10 mouse cellular contexts compared by ENCODE assay signal in the genomic region with DNA sequence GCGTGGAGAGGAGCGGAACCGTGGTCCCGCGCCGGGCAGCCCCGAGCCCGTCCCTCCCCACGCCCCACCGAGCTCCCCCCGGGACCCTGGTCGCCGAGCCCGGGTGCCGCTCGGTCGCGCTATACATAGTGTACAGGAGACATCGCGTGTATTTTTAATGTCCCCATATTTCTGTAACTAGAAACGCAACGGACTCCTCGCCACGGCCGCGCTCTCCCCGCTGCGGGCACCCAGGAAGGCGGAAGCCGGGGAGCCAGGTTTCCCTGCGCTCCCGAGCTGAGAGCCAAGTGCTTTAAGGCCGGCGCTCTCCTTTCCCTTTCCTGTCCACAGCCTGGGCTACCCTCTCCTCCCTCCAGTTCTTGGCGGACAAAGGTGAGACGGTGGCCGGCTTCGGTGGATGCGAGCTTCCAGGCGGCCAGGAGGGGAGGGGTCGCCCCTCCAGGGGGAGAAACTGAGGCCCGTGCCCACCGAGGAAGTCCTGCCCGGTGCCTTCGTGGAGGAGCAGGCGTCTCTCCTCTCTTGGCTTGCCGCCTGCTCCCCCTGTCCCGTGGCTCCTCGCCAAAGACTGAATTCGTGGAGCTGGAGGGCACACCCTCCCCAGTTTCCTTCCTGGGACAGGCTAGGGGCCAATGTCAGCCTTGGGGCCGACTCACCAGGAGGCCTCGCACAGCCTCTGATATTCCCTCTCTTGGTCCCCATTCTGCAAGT. TPM values are rescaled to one million over a fixed set of nuclear protein-coding genes. Genes with fewer than 3 reads are reported as not detected.
DNase-seq lines count a peak whose midpoint lies in the region; ATAC-seq and TF ChIP-seq lines count a peak whose summit lies in the region.
"Had no signal": no experiment of that assay in that cellular context is flagged by ENCODE, and none has a peak within 500 bp of the region (broad histone marks: within the 10 kb centered on the region; RNA-seq: fewer than 3 reads in every experiment).

No protein-coding gene starts in this region.

- no peak for ATAC-seq in heart, postnatal 0 days (ENCODE audit: insufficient read depth, low read depth)

- 0 out of 2 replicates have a peak overlapping the region, but pooled peaks have one; percentile 17 for H3K9ac ChIP-seq in heart, postnatal 0 days (replicated peaks; ENCODE audit: low read depth, low read length)

- no peaks in the 10 kb centered on the region for H3K9me3 ChIP-seq in heart, postnatal 0 days (replicated peaks; ENCODE audit: control insufficient read depth, low read length)
- no peaks in the 10 kb centered on the region for H3K9me3 ChIP-seq in midbrain, embryonic 10.5 days (replicated peaks)

- intact Hi-C loops in left cerebral cortex, postnatal 14 days (cut with DNase I): no loop called here

- H3K4me3 ChIP-seq in layer of hippocampus, adult 2 months: no peak overlapping the region
- H3K4me3 ChIP-seq in heart, postnatal 0 days (ENCODE audit: low read depth, low read length): peak overlapping the region; percentile 41
- peak overlapping the region; percentile 49 for H3K4me3 ChIP-seq in midbrain, embryonic 10.5 days
- H3K4me3 ChIP-seq: erythroblast, embryonic 14.5 days had no signal

- peaks cover 52% of the 10 kb centered on the region for H3K27me3 ChIP-seq in heart, postnatal 0 days (ENCODE audit: control insufficient read depth, insufficient read depth, low read length)
- H3K27me3 ChIP-seq in midbrain, embryonic 10.5 days (ENCODE audit: low read depth, poor library complexity, severe bottlenecking): peaks cover 67% of the 10 kb centered on the region
- H3K27me3 ChIP-seq: CH12.LX had no signal

- under 1% methylated on average over 47 of the region's 52 CpGs for WGBS in heart, postnatal 0 days
- 2% methylated on average over 52 of the region's 52 CpGs for WGBS in midbrain, embryonic 10.5 days

- peaks cover 9% of the 10 kb centered on the region for H3K4me1 ChIP-seq in heart, postnatal 0 days (ENCODE audit: control insufficient read depth, insufficient read depth)
- peaks cover 22% of the 10 kb centered on the region for H3K4me1 ChIP-seq in midbrain, embryonic 10.5 days

- peak overlapping the region; percentile 71 for H3K4me2 ChIP-seq in heart, postnatal 0 days (ENCODE audit: low read depth, low read length)

- TF ChIP-seq CTCF in layer of hippocampus, adult 2 months (conservative IDR thresholded peaks at IDR 0.05): no peak
- TF ChIP-seq CTCF in heart, postnatal 0 days (IDR thresholded peaks at IDR 0.05; ENCODE audit: low read depth): no peak

- H3K27ac ChIP-seq in layer of hippocampus, adult 2 months: peak overlapping the region; percentile 72
- H3K27ac ChIP-seq in heart, postnatal 0 days (ENCODE audit: low read depth): no peak overlapping the region
- H3K27ac ChIP-seq in midbrain, embryonic 10.5 days (replicated peaks): peak overlapping the region; percentile 28; the same call in 1 of the 2 replicates

- TF ChIP-seq EP300 in heart, postnatal 0 days (IDR thresholded peaks at IDR 0.05; ENCODE audit: low read depth): no peak

- DNase-seq in layer of hippocampus, adult 2 months (ENCODE audit: low spot score in 2 of 2): no peak
- no peak for DNase-seq in layer of hippocampus, postnatal 36 days
- peak; percentile 29 for DNase-seq in embryo, embryonic 9.5 days (ENCODE audit: extremely low spot score)
- DNase-seq in heart, postnatal 0 days (ENCODE audit: low spot score): no peak
- peak; percentile 49 for DNase-seq in kidney, postnatal 14 days
- peak; percentile 29 for DNase-seq in midbrain, embryonic 10.5 days (ENCODE audit: low spot score)
- no peak for DNase-seq in layer of hippocampus, adult 9-11 months
- DNase-seq in left cerebral cortex, postnatal 14 days (ENCODE audit: low spot score in 2 of 2): no peak

- peaks cover 38% of the 10 kb centered on the region for H3K36me3 ChIP-seq in heart, postnatal 0 days (replicated peaks; ENCODE audit: control insufficient read depth, insufficient read depth, low read length)
- peaks cover 44% of the 10 kb centered on the region for H3K36me3 ChIP-seq in midbrain, embryonic 10.5 days

RNA-seq across cellular contexts. Expression of a gene that starts 36.8 kb away (rescaled TPM):
- 10 to 100 TPM; 57.8 to 63.8 TPM for total RNA-seq in layer of hippocampus, adult 2 months (2021)
- 10 to 100 TPM; 56.8 to 66.3 TPM for total RNA-seq in layer of hippocampus, postnatal 36 days (2021)
- 20.0 and 30.7 TPM in 2 replicates for total RNA-seq in heart, postnatal 0 days (2014; rRNA removed; ENCODE audit: low replicate concordance)
- 20.6 and 20.8 TPM in 2 replicates for polyA plus RNA-seq in heart, postnatal 0 days (2015; fragmentation: Nextera tagmentation; extraction: Ambion mirVana)
- polyA plus RNA-seq in midbrain, embryonic 10.5 days (2016; fragmentation: Nextera tagmentation; extraction: Ambion mirVana): 95.1 and 109 TPM in 2 replicates
- 10 to 100 TPM; 53.2 to 54.6 TPM for total RNA-seq in left cerebral cortex, postnatal 14 days (2021)

RNA-seq across cellular contexts. Expression of a gene that starts 37.3 kb away (rescaled TPM):
- 100 to 1,000 TPM; 406 to 409 TPM for total RNA-seq in layer of hippocampus, adult 2 months (2021)
- total RNA-seq in layer of hippocampus, postnatal 36 days (2021): 100 to 1,000 TPM; 398 to 404 TPM
- total RNA-seq in heart, postnatal 0 days (2014; rRNA removed; ENCODE audit: low replicate concordance): 0.50 and 3.5 TPM in 2 replicates
- 0.31 and 0.48 TPM in 2 replicates for polyA plus RNA-seq in heart, postnatal 0 days (2015; fragmentation: Nextera tagmentation; extraction: Ambion mirVana)
- 0.99 and 2.1 TPM in 2 replicates for polyA plus RNA-seq in midbrain, embryonic 10.5 days (2016; fragmentation: Nextera tagmentation; extraction: Ambion mirVana)
- total RNA-seq in left cerebral cortex, postnatal 14 days (2021): 100 to 1,000 TPM; 451 to 495 TPM
- polyA plus RNA-seq: erythroblast, embryonic 14.5 days had no signal

RNA-seq across cellular contexts. Expression of a gene that starts 57.3 kb away (rescaled TPM):
- total RNA-seq in layer of hippocampus, adult 2 months (2021): 1 to 10 TPM; 1.4 to 2.2 TPM
- 1 to 10 TPM; 2.0 to 2.9 TPM for total RNA-seq in layer of hippocampus, postnatal 36 days (2021)
- 0.08 and 2.1 TPM in 2 replicates for total RNA-seq in heart, postnatal 0 days (2014; rRNA removed; ENCODE audit: low replicate concordance)
- polyA plus RNA-seq in heart, postnatal 0 days (2015; fragmentation: Nextera tagmentation; extraction: Ambion mirVana): 0.32 and 0.64 TPM in 2 replicates
- polyA plus RNA-seq in midbrain, embryonic 10.5 days (2016; fragmentation: Nextera tagmentation; extraction: Ambion mirVana): 0.39 and 0.97 TPM in 2 replicates
- 1 to 10 TPM; 1.4 to 1.9 TPM for total RNA-seq in left cerebral cortex, postnatal 14 days (2021)
- total RNA-seq: CH12.LX had no signal
- polyA plus RNA-seq: erythroblast, embryonic 14.5 days had no signal

RNA-seq across cellular contexts. Expression of a gene that starts 57.6 kb away (rescaled TPM):
- total RNA-seq in layer of hippocampus, adult 2 months (2021): under 1 TPM; 0.33 to 0.91 TPM
- total RNA-seq in layer of hippocampus, postnatal 36 days (2021): 1 to 10 TPM in 1 of 2 experiments, under 1 TPM in 1; 0.77 to 1.3 TPM
- total RNA-seq in heart, postnatal 0 days (2014; rRNA removed; ENCODE audit: low replicate concordance): 12.1 and 12.9 TPM in 2 replicates
- 5.1 and 6.7 TPM in 2 replicates for polyA plus RNA-seq in heart, postnatal 0 days (2015; fragmentation: Nextera tagmentation; extraction: Ambion mirVana)
- 6.4 and 8.1 TPM in 2 replicates for polyA plus RNA-seq in midbrain, embryonic 10.5 days (2016; fragmentation: Nextera tagmentation; extraction: Ambion mirVana)
- 1 to 10 TPM in 1 of 2 experiments, under 1 TPM in 1; 0.82 to 1.4 TPM for total RNA-seq in left cerebral cortex, postnatal 14 days (2021)

Comparison
In these comparisons a context has a peak if more than half of its experiments do, and no peak if none do; other contexts are left out.
1. DNase-seq: peak in embryo, embryonic 9.5 days (single experiment), kidney, postnatal 14 days (single experiment) and midbrain, embryonic 10.5 days (single experiment); none in layer of hippocampus, adult 2 months (0 of 2), layer of hippocampus, postnatal 36 days (0 of 2), heart, postnatal 0 days (single experiment), layer of hippocampus, adult 9-11 months (single experiment) and left cerebral cortex, postnatal 14 days (0 of 2).
2. RNA of a gene that starts 37.3 kb away (total RNA-seq): 451 to 495 TPM in left cerebral cortex, postnatal 14 days, 406 to 409 TPM in layer of hippocampus, adult 2 months and 398 to 404 TPM in layer of hippocampus, postnatal 36 days; 0.50 to 3.5 TPM in heart, postnatal 0 days; every median in the first group is over 10 times any median in the second.